Mouse (Mus musculus) 416B (cell line): ENCODE data around the gene Cfl1.

Experiments used
- DNase-seq: peaks from one replicate; pipeline ENCODE4 v3.0.0; 2011; ENCODE audit warnings: low read depth

Cfl1 gene

GRCm38 (mm10) chr19:5530138-5530524, 39.9 kb downstream of the Cfl1 start:
- DNase-seq = no peak

GRCm38 (mm10) chr19:5532520-5532919, 42.3 kb downstream of the Cfl1 start:
- DNase-seq = no peak

- no peak for DNase-seq
Measured at GRCm38 (mm10) chr19:5538786-5539185, 48.5 kb downstream of the Cfl1 start.

GRCm38 (mm10) chr19:5543362-5543761, 53.1 kb downstream of the Cfl1 start:
- peak; percentile 61 for DNase-seq

GRCm38 (mm10) chr19:5544031-5544430, 53.8 kb downstream of the Cfl1 start:
- no peak for DNase-seq
